Mouse (Mus musculus) adrenal gland, postnatal 0 days (tissue): Measurements from ENCODE around the gene Zfp787. TPM values are rescaled to one million over a fixed set of nuclear protein-coding genes. Genes with fewer than 3 reads are reported as not detected.

ENCODE experiments used
- polyA plus RNA-seq: library from polyadenylated mRNA; unstranded; fragments of >200 nt; fragmentation: Nextera tagmentation; extraction: Ambion mirVana; gene quantifications from 2 replicates; pipeline ENCODE4 v1.2.1, GENCODE M21; 2015

The Zfp787 gene
- 95.1 and 95.9 TPM in 2 replicates for polyA plus RNA-seq

GRCm38 (mm10) chr7:6155901-6156411, at the start of gene Zfp787:
Zfp787 (minus strand) TSS chr7:6155997.

GRCm38 (mm10) chr7:6196790-6197189, 41.0 kb upstream of the Zfp787 start, which contains the start of gene Galp:
Galp (plus strand) TSS chr7:6197090.

GRCm38 (mm10) chr7:6172006-6172649, 16.3 kb upstream of the Zfp787 start, which contains the start of gene Zfp444:
Zfp444 (plus strand) TSS chr7:6172226.

Other genes with a start within 250 kb of the Zfp787 start
- not detected in 2 replicates for gene Vmn1r65, start 145.0 kb downstream of the Zfp787 start, polyA plus RNA-seq
- not detected in 2 replicates for gene Nlrp4c, start 110.8 kb downstream of the Zfp787 start, polyA plus RNA-seq
- 38.5 and 48.4 TPM in 2 replicates for gene Zfp444, start 16.2 kb upstream of the Zfp787 start, polyA plus RNA-seq
- gene Galp, start 41.1 kb upstream of the Zfp787 start, polyA plus RNA-seq: not detected in 2 replicates
- not detected in 2 replicates for gene Zscan5b, start 66.3 kb upstream of the Zfp787 start, polyA plus RNA-seq
- 0.21 TPM in 1 of 2 replicates, not detected in the other for gene Epp13, start 96.7 kb upstream of the Zfp787 start, polyA plus RNA-seq
- gene Zfp667, start 130.6 kb upstream of the Zfp787 start, polyA plus RNA-seq: 7.5 and 10.9 TPM in 2 replicates
- gene Zfp583, start 175.3 kb upstream of the Zfp787 start, polyA plus RNA-seq: 5.2 and 6.6 TPM in 2 replicates
- gene Gm3854, start 187.8 kb upstream of the Zfp787 start, polyA plus RNA-seq: 1.5 and 2.0 TPM in 2 replicates
- 2.1 and 2.7 TPM in 2 replicates for gene Zfp78, start 207.3 kb upstream of the Zfp787 start, polyA plus RNA-seq
- gene Zfp28, start 227.3 kb upstream of the Zfp787 start, polyA plus RNA-seq: 6.5 and 6.9 TPM in 2 replicates
- 0.14 and 0.15 TPM in 2 replicates for gene Smim17, start 242.7 kb upstream of the Zfp787 start, polyA plus RNA-seq